Comparison of ENCODE assay signal across 12 mouse cellular contexts in genomic region chr3:97363418-97364098, GRCm38 (mm10). TPM values are rescaled to one million over a fixed set of nuclear protein-coding genes. Genes with fewer than 3 reads are reported as not detected.
DNase-seq lines count a peak whose midpoint lies in the region; ATAC-seq and TF ChIP-seq lines count a peak whose summit lies in the region.
"Had no signal": no experiment of that assay in that cellular context is flagged by ENCODE, and none has a peak within 500 bp of the region (broad histone marks: within the 10 kb centered on the region; RNA-seq: fewer than 3 reads in every experiment).

No protein-coding gene starts in this region.

- peak; percentile 92 for ATAC-seq in forebrain, postnatal 0 days
- no peak for ATAC-seq in forebrain, embryonic 11.5 days (replicated peaks; ENCODE audit: low FRiP score)
- ATAC-seq in limb, embryonic 15.5 days (ENCODE audit: insufficient number of reproducible peaks, low FRiP score, low TSS enrichment, low read depth): peak; percentile 61; the same call in 1 of the 2 replicates
- no peak for ATAC-seq in hindbrain, embryonic 16.5 days

- no peaks in the 10 kb centered on the region for H3K27me3 ChIP-seq in forebrain, postnatal 0 days (ENCODE audit: insufficient read depth, low read length)
- H3K27me3 ChIP-seq in forebrain, embryonic 11.5 days (ENCODE audit: control insufficient read depth, insufficient read depth, low read length): no peaks in the 10 kb centered on the region
- no peaks in the 10 kb centered on the region for H3K27me3 ChIP-seq in limb, embryonic 15.5 days
- no peaks in the 10 kb centered on the region for H3K27me3 ChIP-seq in hindbrain, embryonic 16.5 days (replicated peaks; ENCODE audit: control insufficient read depth, insufficient read depth, low read length)
- H3K27me3 ChIP-seq: embryonic facial prominence, embryonic 12.5 days had no signal

- H3K27ac ChIP-seq in forebrain, postnatal 0 days (ENCODE audit: low read depth, low read length): no peak overlapping the region
- H3K27ac ChIP-seq in forebrain, embryonic 11.5 days (ENCODE audit: low read depth, low read length): no peak overlapping the region
- no peak overlapping the region for H3K27ac ChIP-seq in limb, embryonic 15.5 days
- H3K27ac ChIP-seq in hindbrain, embryonic 16.5 days (ENCODE audit: low read depth, low read length): no peak overlapping the region
- H3K27ac ChIP-seq: embryonic facial prominence, embryonic 12.5 days had no signal

- TF ChIP-seq POLR2A in brain, embryonic 14.5 days (IDR thresholded peaks at IDR 0.05; ENCODE audit: borderline replicate concordance, extremely low read depth, insufficient read depth, insufficient read length, poor library complexity, severe bottlenecking): no peak

- H3K9ac ChIP-seq in forebrain, postnatal 0 days: no peak overlapping the region
- H3K9ac ChIP-seq in forebrain, embryonic 11.5 days (ENCODE audit: low read length): no peak overlapping the region
- H3K9ac ChIP-seq in limb, embryonic 15.5 days: no peak overlapping the region
- H3K9ac ChIP-seq in hindbrain, embryonic 16.5 days (ENCODE audit: low read depth, low read length): no peak overlapping the region
- H3K9ac ChIP-seq: embryonic facial prominence, embryonic 12.5 days had no signal

- H3K4me1 ChIP-seq in forebrain, postnatal 0 days (ENCODE audit: insufficient read depth): no peaks in the 10 kb centered on the region
- H3K4me1 ChIP-seq in forebrain, embryonic 11.5 days (replicated peaks; ENCODE audit: control insufficient read depth, insufficient read depth, low read length): no peaks in the 10 kb centered on the region
- H3K4me1 ChIP-seq in limb, embryonic 15.5 days: 0 out of 2 replicates have a peak, but pooled peaks cover 5% of the 10 kb centered on the region
- no peaks in the 10 kb centered on the region for H3K4me1 ChIP-seq in hindbrain, embryonic 16.5 days (ENCODE audit: control insufficient read depth, insufficient read depth, low read depth, low read length)
- H3K4me1 ChIP-seq: embryonic facial prominence, embryonic 12.5 days had no signal

- intact Hi-C loops in heart, postnatal 36 days (cut with DNase I): no loop called here

- peak; percentile 29 for DNase-seq in forebrain, postnatal 0 days
- no peak for DNase-seq in forebrain, embryonic 11.5 days (ENCODE audit: low spot score)
- peak; percentile 1 for DNase-seq in brain, embryonic 14.5 days (ENCODE audit: low read depth)
- peak; percentile 13 to 14 for DNase-seq in heart, postnatal 36 days
- no peak for DNase-seq in gastrocnemius, postnatal 10 days
- DNase-seq in right cerebral cortex, adult 2 months (ENCODE audit: low spot score in 2 of 2): no peak
- DNase-seq: gastrocnemius, postnatal 36 days had no signal

- H3K36me3 ChIP-seq in forebrain, postnatal 0 days (ENCODE audit: insufficient read depth): no peaks in the 10 kb centered on the region
- no peaks in the 10 kb centered on the region for H3K36me3 ChIP-seq in forebrain, embryonic 11.5 days (ENCODE audit: control insufficient read depth, insufficient read depth, low read length)
- no peaks in the 10 kb centered on the region for H3K36me3 ChIP-seq in limb, embryonic 15.5 days
- no peaks in the 10 kb centered on the region for H3K36me3 ChIP-seq in hindbrain, embryonic 16.5 days (ENCODE audit: control insufficient read depth, insufficient read depth, low read length)
- H3K36me3 ChIP-seq: embryonic facial prominence, embryonic 12.5 days had no signal

- H3K4me3 ChIP-seq in forebrain, postnatal 0 days (ENCODE audit: low read depth, low read length): no peak overlapping the region
- no peak overlapping the region for H3K4me3 ChIP-seq in forebrain, embryonic 11.5 days (ENCODE audit: low read depth, low read length)
- no peak overlapping the region for H3K4me3 ChIP-seq in limb, embryonic 15.5 days
- H3K4me3 ChIP-seq in hindbrain, embryonic 16.5 days (ENCODE audit: low read length): no peak overlapping the region
- H3K4me3 ChIP-seq: embryonic facial prominence, embryonic 12.5 days had no signal

- H3K4me2 ChIP-seq in forebrain, postnatal 0 days (ENCODE audit: low read depth): no peak overlapping the region
- no peak overlapping the region for H3K4me2 ChIP-seq in forebrain, embryonic 11.5 days (ENCODE audit: low read depth, low read length, severe bottlenecking)
- no peak overlapping the region for H3K4me2 ChIP-seq in limb, embryonic 15.5 days
- H3K4me2 ChIP-seq in hindbrain, embryonic 16.5 days (ENCODE audit: low read length): no peak overlapping the region
- H3K4me2 ChIP-seq: embryonic facial prominence, embryonic 12.5 days had no signal

- no peaks in the 10 kb centered on the region for H3K9me3 ChIP-seq in forebrain, postnatal 0 days (ENCODE audit: low read length)
- H3K9me3 ChIP-seq in forebrain, embryonic 11.5 days (ENCODE audit: control insufficient read depth, low read length): no peaks in the 10 kb centered on the region
- H3K9me3 ChIP-seq in limb, embryonic 15.5 days: no peaks in the 10 kb centered on the region
- no peaks in the 10 kb centered on the region for H3K9me3 ChIP-seq in hindbrain, embryonic 16.5 days (ENCODE audit: control insufficient read depth, low read length)
- H3K9me3 ChIP-seq: embryonic facial prominence, embryonic 12.5 days had no signal

- 58% methylated on average over 3 of the region's 3 CpGs for WGBS in forebrain, postnatal 0 days
- 85% methylated on average over 3 of the region's 3 CpGs for WGBS in forebrain, embryonic 11.5 days
- WGBS in limb, embryonic 15.5 days: 27% methylated on average over 3 of the region's 3 CpGs
- WGBS in hindbrain, embryonic 16.5 days: 67% methylated on average over 3 of the region's 3 CpGs

- no peak for TF ChIP-seq CTCF in forebrain, postnatal 0 days (IDR thresholded peaks at IDR 0.05; ENCODE audit: low read depth)
- TF ChIP-seq CTCF in brain, embryonic 14.5 days (IDR thresholded peaks at IDR 0.05; ENCODE audit: borderline replicate concordance, extremely low read depth, insufficient read depth, insufficient read length): no peak

RNA-seq across cellular contexts. Expression of gene Olfr1402, which starts 58.3 kb away (rescaled TPM):
- not detected in 2 replicates for total RNA-seq in forebrain, postnatal 0 days (2014; rRNA removed)
- not detected in 2 replicates for polyA plus RNA-seq in forebrain, postnatal 0 days (2015; fragmentation: Nextera tagmentation; extraction: Ambion mirVana)
- polyA plus RNA-seq in forebrain, embryonic 11.5 days (2014; fragmentation: Nextera tagmentation; extraction: Ambion mirVana): not detected in 2 replicates
- polyA plus RNA-seq in brain, embryonic 14.5 days (2012; rRNA removed): not detected in 2 replicates
- not detected for total RNA-seq in heart, postnatal 36 days (2021)
- not detected in 2 replicates for polyA plus RNA-seq in limb, embryonic 15.5 days (2015; fragmentation: Nextera tagmentation; extraction: Ambion mirVana)
- not detected in 2 replicates for polyA plus RNA-seq in hindbrain, embryonic 16.5 days (2015; fragmentation: Nextera tagmentation; extraction: Ambion mirVana)
- total RNA-seq in gastrocnemius, postnatal 10 days (2021): not detected
- total RNA-seq: gastrocnemius, postnatal 36 days; liver, adult 2 months had no signal
- polyA plus RNA-seq: C2C12; embryonic facial prominence, embryonic 12.5 days; liver, adult 2 months had no signal

Comparison
In these comparisons a context has a peak if more than half of its experiments do, and no peak if none do; other contexts are left out.
1. ATAC-seq: peak in forebrain, postnatal 0 days (single experiment) and limb, embryonic 15.5 days (single experiment); none in forebrain, embryonic 11.5 days (single experiment) and hindbrain, embryonic 16.5 days (single experiment).
2. DNase-seq: peak in forebrain, postnatal 0 days (single experiment), brain, embryonic 14.5 days (single experiment) and heart, postnatal 36 days (2 of 2); none in forebrain, embryonic 11.5 days (single experiment), gastrocnemius, postnatal 10 days (single experiment) and right cerebral cortex, adult 2 months (0 of 2).